Mouse (Mus musculus): ENCODE measurements around the gene Rd3. TPM values are rescaled to one million over a fixed set of nuclear protein-coding genes. Genes with fewer than 3 reads are reported as not detected.

Gene Rd3
- 0.62 and 0.82 TPM in 2 replicates for polyA plus RNA-seq (2016; fragmentation: Nextera tagmentation; extraction: Ambion mirVana)

- Histone ChIP-seq H3K9me3 (replicated peaks) (no peaks in the 10 kb centered on the region), H3K4me3 (no peak within 1 kb of the TSS), H3K27me3 (ENCODE audit: low read depth, poor library complexity, severe bottlenecking) (no peaks in the 10 kb centered on the region), H3K4me1 (peaks cover 25% of the 10 kb centered on the region), H3K36me3 (no peaks in the 10 kb centered on the region), H3K27ac (replicated peaks) (peak within 1 kb of the TSS; percentile 42)
- peak; percentile 33 for DNase-seq (ENCODE audit: low spot score)
- 45% methylated on average over 5 of the region's 5 CpGs for WGBS
These were observed at the start of gene Rd3 for GRCm38 (mm10) chr1:191977187-191977586. Gene Rd3, plus strand, starts transcription at chr1:191977370.

GRCm38 (mm10) chr1:191928345-191928744 is 48.8 kb upstream of the Rd3 start:
- H3K36me3 ChIP-seq: no peaks in the 10 kb centered on the region
- H3K27ac ChIP-seq (replicated peaks): no peak overlapping the region
- H3K4me1 ChIP-seq: 0 out of 2 replicates have a peak, but pooled peaks cover 6% of the 10 kb centered on the region
- no peak for DNase-seq (ENCODE audit: low spot score)
- no peak overlapping the region for H3K4me3 ChIP-seq
- no peaks in the 10 kb centered on the region for H3K9me3 ChIP-seq (replicated peaks)
- WGBS: 84% methylated on average over 7 of the region's 7 CpGs
- peaks cover 10% of the 10 kb centered on the region for H3K27me3 ChIP-seq (ENCODE audit: low read depth, poor library complexity, severe bottlenecking)

- Histone ChIP-seq H3K27ac (replicated peaks) (no peak overlapping the region), H3K9me3 (replicated peaks) (no peaks in the 10 kb centered on the region), H3K4me3 (no peak overlapping the region), H3K27me3 (ENCODE audit: low read depth, poor library complexity, severe bottlenecking) (peaks cover 11% of the 10 kb centered on the region), H3K4me1 (0 out of 2 replicates have a peak, but pooled peaks cover 6% of the 10 kb centered on the region), H3K36me3 (no peaks in the 10 kb centered on the region)
- no peak for DNase-seq (ENCODE audit: low spot score)
- WGBS: 86% methylated on average over 8 of the region's 8 CpGs
These were observed 48.1 kb upstream of the Rd3 start for GRCm38 (mm10) chr1:191929065-191929464.

- H3K36me3 ChIP-seq: no peaks in the 10 kb centered on the region
These were observed 47.2 kb upstream of the Rd3 start for GRCm38 (mm10) chr1:191929897-191930524.

GRCm38 (mm10) chr1:191930525-191931105 is 46.6 kb upstream of the Rd3 start:
- DNase-seq (ENCODE audit: low spot score): no peak
- Histone ChIP-seq H3K4me1 (0 out of 2 replicates have a peak, but pooled peaks cover 6% of the 10 kb centered on the region), H3K4me3 (no peak overlapping the region), H3K27ac (replicated peaks) (no peak overlapping the region), H3K27me3 (ENCODE audit: low read depth, poor library complexity, severe bottlenecking) (peaks cover 11% of the 10 kb centered on the region), H3K36me3 (no peaks in the 10 kb centered on the region), H3K9me3 (replicated peaks) (no peaks in the 10 kb centered on the region)
- WGBS: 77% methylated on average over 3 of the region's 3 CpGs

More at GRCm38 (mm10) chr1:191929897-191930524, 47.2 kb upstream of the Rd3 start:
- H3K9me3 ChIP-seq (replicated peaks): no peaks in the 10 kb centered on the region
- no peak overlapping the region for H3K27ac ChIP-seq (replicated peaks)
- H3K27me3 ChIP-seq (ENCODE audit: low read depth, poor library complexity, severe bottlenecking): peaks cover 11% of the 10 kb centered on the region
- no peak overlapping the region for H3K4me3 ChIP-seq
- no peak for DNase-seq (ENCODE audit: low spot score)
- H3K4me1 ChIP-seq: 0 out of 2 replicates have a peak, but pooled peaks cover 6% of the 10 kb centered on the region
- WGBS: 73% methylated on average over 12 of the region's 12 CpGs

- 0 out of 2 replicates have a peak, but pooled peaks cover 3% of the 10 kb centered on the region for H3K4me1 ChIP-seq
- H3K27me3 ChIP-seq (ENCODE audit: low read depth, poor library complexity, severe bottlenecking): peaks cover 11% of the 10 kb centered on the region
- no peak overlapping the region for H3K27ac ChIP-seq (replicated peaks)
- H3K36me3 ChIP-seq: no peaks in the 10 kb centered on the region
- WGBS: 70% methylated on average over 8 of the region's 8 CpGs
- DNase-seq (ENCODE audit: low spot score): no peak
- H3K4me3 ChIP-seq: no peak overlapping the region
- H3K9me3 ChIP-seq (replicated peaks): no peaks in the 10 kb centered on the region
These were observed 44.7 kb upstream of the Rd3 start for GRCm38 (mm10) chr1:191932286-191932985.

- Histone ChIP-seq H3K27ac (replicated peaks) (no peak overlapping the region), H3K4me1 (0 out of 2 replicates have a peak, but pooled peaks cover 3% of the 10 kb centered on the region), H3K9me3 (replicated peaks) (no peaks in the 10 kb centered on the region), H3K4me3 (no peak overlapping the region), H3K27me3 (ENCODE audit: low read depth, poor library complexity, severe bottlenecking) (peaks cover 11% of the 10 kb centered on the region), H3K36me3 (no peaks in the 10 kb centered on the region)
- WGBS: 86% methylated on average over 4 of the region's 4 CpGs
- no peak for DNase-seq (ENCODE audit: low spot score)
These were observed 44.1 kb upstream of the Rd3 start for GRCm38 (mm10) chr1:191932986-191933632.

- no peak overlapping the region for H3K4me3 ChIP-seq
- no peaks in the 10 kb centered on the region for H3K36me3 ChIP-seq
- no peak for DNase-seq (ENCODE audit: low spot score)
- 82% methylated on average over 6 of the region's 6 CpGs for WGBS
- 0 out of 2 replicates have a peak, but pooled peaks cover 5% of the 10 kb centered on the region for H3K4me1 ChIP-seq
- H3K9me3 ChIP-seq (replicated peaks): no peaks in the 10 kb centered on the region
- no peaks in the 10 kb centered on the region for H3K27me3 ChIP-seq (ENCODE audit: low read depth, poor library complexity, severe bottlenecking)
- no peak overlapping the region for H3K27ac ChIP-seq (replicated peaks)
These were observed 33.5 kb upstream of the Rd3 start for GRCm38 (mm10) chr1:191943638-191944037.

- Histone ChIP-seq H3K4me3 (no peak overlapping the region), H3K9me3 (replicated peaks) (no peaks in the 10 kb centered on the region), H3K27me3 (ENCODE audit: low read depth, poor library complexity, severe bottlenecking) (no peaks in the 10 kb centered on the region), H3K36me3 (no peaks in the 10 kb centered on the region), H3K27ac (replicated peaks) (no peak overlapping the region), H3K4me1 (0 out of 2 replicates have a peak, but pooled peaks cover 5% of the 10 kb centered on the region)
- no peak for DNase-seq (ENCODE audit: low spot score)
- 92% methylated on average over 8 of the region's 8 CpGs for WGBS
These were observed 31.8 kb upstream of the Rd3 start for GRCm38 (mm10) chr1:191945341-191945740.

- Histone ChIP-seq H3K36me3 (no peaks in the 10 kb centered on the region), H3K27ac (replicated peaks) (no peak overlapping the region), H3K9me3 (replicated peaks) (no peaks in the 10 kb centered on the region), H3K27me3 (ENCODE audit: low read depth, poor library complexity, severe bottlenecking) (no peaks in the 10 kb centered on the region), H3K4me1 (0 out of 2 replicates have a peak, but pooled peaks cover 5% of the 10 kb centered on the region), H3K4me3 (no peak overlapping the region)
- WGBS: 87% methylated on average over 5 of the region's 5 CpGs
- DNase-seq (ENCODE audit: low spot score): no peak
These were observed 31.4 kb upstream of the Rd3 start for GRCm38 (mm10) chr1:191945756-191946155.

GRCm38 (mm10) chr1:191946261-191946660 is 30.9 kb upstream of the Rd3 start:
- no peaks in the 10 kb centered on the region for H3K36me3 ChIP-seq
- H3K9me3 ChIP-seq (replicated peaks): no peaks in the 10 kb centered on the region
- no peak overlapping the region for H3K27ac ChIP-seq (replicated peaks)
- H3K4me1 ChIP-seq: 0 out of 2 replicates have a peak, but pooled peaks cover 5% of the 10 kb centered on the region
- no peak overlapping the region for H3K4me3 ChIP-seq
- WGBS: 79% methylated on average over 7 of the region's 7 CpGs
- no peak for DNase-seq (ENCODE audit: low spot score)
- H3K27me3 ChIP-seq (ENCODE audit: low read depth, poor library complexity, severe bottlenecking): no peaks in the 10 kb centered on the region

GRCm38 (mm10) chr1:191946835-191947234 is 30.3 kb upstream of the Rd3 start:
- 0 out of 2 replicates have a peak, but pooled peaks cover 5% of the 10 kb centered on the region for H3K4me1 ChIP-seq
- 92% methylated on average over 2 of the region's 2 CpGs for WGBS
- H3K9me3 ChIP-seq (replicated peaks): no peaks in the 10 kb centered on the region
- H3K4me3 ChIP-seq: no peak overlapping the region
- no peak for DNase-seq (ENCODE audit: low spot score)
- no peaks in the 10 kb centered on the region for H3K27me3 ChIP-seq (ENCODE audit: low read depth, poor library complexity, severe bottlenecking)
- H3K27ac ChIP-seq (replicated peaks): no peak overlapping the region
- no peaks in the 10 kb centered on the region for H3K36me3 ChIP-seq
